ENCODE assay signal across 9 mouse cellular contexts in genomic region chr9:83556780-83557771, GRCm38 (mm10). TPM values are rescaled to one million over a fixed set of nuclear protein-coding genes. Genes with fewer than 3 reads are reported as not detected.
DNase-seq lines count a peak whose midpoint lies in the region; ATAC-seq and TF ChIP-seq lines count a peak whose summit lies in the region.
"Had no signal": no experiment of that assay in that cellular context is flagged by ENCODE, and none has a peak within 500 bp of the region (broad histone marks: within the 10 kb centered on the region; RNA-seq: fewer than 3 reads in every experiment).

No protein-coding gene starts in this region.

- WGBS in lung, adult 2 months = 33% methylated on average over 10 of the region's 10 CpGs
- WGBS in heart, embryonic 13.5 days = 35% methylated on average over 10 of the region's 10 CpGs
- WGBS in olfactory bulb, adult 2 months = 52% methylated on average over 10 of the region's 10 CpGs

- H3K27me3 ChIP-seq in heart, embryonic 13.5 days (replicated peaks) = no peaks in the 10 kb centered on the region

- no peak overlapping the region for H3K4me2 ChIP-seq in heart, embryonic 13.5 days

- H3K9me3 ChIP-seq in heart, embryonic 13.5 days = no peaks in the 10 kb centered on the region

- no peak for TF ChIP-seq CTCF in lung, adult 2 months (IDR thresholded peaks at IDR 0.05; ENCODE audit: insufficient read depth, low read length)
- TF ChIP-seq CTCF in olfactory bulb, adult 2 months (IDR thresholded peaks at IDR 0.05; ENCODE audit: insufficient read depth, low read depth, low read length) = no peak

- ATAC-seq in heart, embryonic 13.5 days (ENCODE audit: extremely low read depth, insufficient number of reproducible peaks, low FRiP score, low TSS enrichment) = no peak; the same call in 1 of the 2 replicates

- peak; percentile 35 to 64 for DNase-seq in lung, adult 18-20 months
- DNase-seq in lung, adult 2 months = no peak
- peak; percentile 45 for DNase-seq in kidney, postnatal 14 days
- DNase-seq in urinary bladder, postnatal 10 days (ENCODE audit: low spot score) = no peak
- no peak for DNase-seq in thymus, adult 18-20 months
- DNase-seq in adipocyte (ENCODE audit: low spot score) = no peak

- no peaks in the 10 kb centered on the region for H3K36me3 ChIP-seq in heart, embryonic 13.5 days

- peak overlapping the region; percentile 68 for H3K27ac ChIP-seq in heart, embryonic 13.5 days (replicated peaks)
- peak overlapping the region; percentile 39; the same call in 1 of the 2 replicates for H3K27ac ChIP-seq in olfactory bulb, adult 2 months (ENCODE audit: insufficient read depth, low read depth, low read length)

- H3K4me1 ChIP-seq in lung, adult 2 months (ENCODE audit: control insufficient read depth, insufficient read depth, low read length) = no peaks in the 10 kb centered on the region; the same call in 1 of the 2 replicates
- H3K4me1 ChIP-seq in heart, embryonic 13.5 days = peaks cover 61% of the 10 kb centered on the region
- peaks cover 27% of the 10 kb centered on the region for H3K4me1 ChIP-seq in olfactory bulb, adult 2 months (ENCODE audit: control insufficient read depth, insufficient read depth, low read length)

- H3K4me3 ChIP-seq in lung, adult 2 months (replicated peaks; ENCODE audit: extremely low read depth, low read depth, low read length) = no peak overlapping the region
- H3K4me3 ChIP-seq in heart, embryonic 13.5 days = no peak overlapping the region
- no peak overlapping the region for H3K4me3 ChIP-seq in olfactory bulb, adult 2 months (ENCODE audit: insufficient read depth, low read depth, low read length)
- H3K4me3 ChIP-seq: erythroblast, embryonic 14.5 days had no signal

- H3K9ac ChIP-seq in heart, embryonic 13.5 days = peak overlapping the region; percentile 33; the same call in 1 of the 2 replicates

- TF ChIP-seq POLR2A in lung, adult 2 months (IDR thresholded peaks at IDR 0.05; ENCODE audit: borderline replicate concordance, extremely low read depth, low read depth, low read length) = no peak
- TF ChIP-seq POLR2A in olfactory bulb, adult 2 months (IDR thresholded peaks at IDR 0.05; ENCODE audit: insufficient read depth, low read depth, low read length) = no peak

RNA-seq across cellular contexts. Expression of gene Sh3bgrl2, which starts 8.9 kb away (rescaled TPM):
- polyA plus RNA-seq in lung, adult 2 months (2012; rRNA removed) = 4.5 and 7.3 TPM in 2 replicates
- 15.0 and 18.6 TPM in 2 replicates for polyA plus RNA-seq in heart, embryonic 13.5 days (2015; fragmentation: Nextera tagmentation; extraction: Ambion mirVana)
- not detected in 2 replicates for polyA plus RNA-seq in olfactory bulb, adult 2 months (2012; ENCODE audit: insufficient read depth, insufficient read length, low replicate concordance, missing spikeins)

Comparison
In these comparisons a context has a peak if more than half of its experiments do, and no peak if none do; other contexts are left out.
1. DNase-seq: peak in lung, adult 18-20 months (2 of 2) and kidney, postnatal 14 days (single experiment); none in lung, adult 2 months (single experiment), urinary bladder, postnatal 10 days (single experiment), thymus, adult 18-20 months (0 of 2) and adipocyte (single experiment).